Mouse (Mus musculus) bone marrow, adult 2 months (tissue): ENCODE results near the gene Rpp30. TPM values are rescaled to one million over a fixed set of nuclear protein-coding genes. Genes with fewer than 3 reads are reported as not detected.

Experiments
- H3K27ac ChIP-seq: fragments of 200-500 bp; 2 replicates; pipeline ENCODE4 v1.5.1; 2012; ENCODE audit warnings: low read depth, mild to moderate bottlenecking, control low read depth, inconsistent platforms, low read length; ENCODE audit not compliant: control insufficient read depth, poor library complexity, insufficient read depth
- H3K4me1 ChIP-seq: fragments of 200-500 bp; 2 replicates; pipeline ENCODE4 v1.6.1; 2011; ENCODE audit warnings: low read length; ENCODE audit not compliant: control insufficient read depth, insufficient read depth
- H3K4me3 ChIP-seq: fragments of 200-500 bp; replicated peaks from 2 replicates; pipeline ENCODE3; 2011; ENCODE audit warnings: mild to moderate bottlenecking, low read depth, low read length, control low read depth; ENCODE audit not compliant: control insufficient read depth
- CTCF ChIP-seq: fragments of 200-500 bp; IDR thresholded peaks from 2 replicates; pipeline ENCODE4 v1.5.1; 2011; ENCODE audit warnings: low read length, control low read depth; ENCODE audit not compliant: control insufficient read depth, insufficient read depth
- POLR2A ChIP-seq: fragments of 200-500 bp; IDR thresholded peaks from 2 replicates; pipeline ENCODE4 v1.6.1; 2011; ENCODE audit warnings: low read depth, mild to moderate bottlenecking, control low read depth, low read length, borderline replicate concordance; ENCODE audit not compliant: control insufficient read depth
- WGBS: fragments of 180-500 bp; shearing (Covaris S2); methylation state at CpG from one replicate; pipeline ENCODE4 v1.1.7; 2018; 5-methylcytosine and 5-hydroxymethylcytosine counted together
- polyA plus RNA-seq: library from polyadenylated mRNA; stranded (reverse); fragments of >200 nt; gene quantifications from 2 replicates; pipeline ENCODE4 v1.2.4, GENCODE M21; 2011; ENCODE audit warnings: low replicate concordance; ENCODE audit not compliant: missing spikeins, insufficient read depth, insufficient read length

Gene Rpp30
- polyA plus RNA-seq, 1 experiment = 7.5 TPM

DNA sequence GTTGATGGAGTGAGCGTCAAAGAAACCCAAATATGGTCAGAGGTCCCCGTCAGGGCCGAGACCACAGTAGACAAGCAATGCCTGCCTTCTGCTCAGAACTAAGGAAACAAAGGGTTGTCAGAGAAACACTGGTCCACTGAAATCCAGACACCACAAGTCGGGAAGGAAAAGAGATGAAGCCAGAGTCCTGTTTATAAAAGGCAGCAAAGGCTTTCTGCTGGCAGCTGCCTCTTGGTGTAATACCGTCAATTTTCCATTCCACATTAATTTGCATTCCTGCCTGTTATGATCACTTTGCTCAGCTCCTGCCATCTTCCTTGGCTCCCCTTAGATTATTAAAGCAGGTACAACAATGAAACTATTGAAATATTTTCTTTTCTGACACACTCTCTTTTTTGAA, 50.2 kb downstream of the Rpp30 start:
- H3K4me3 ChIP-seq = no peak overlapping the region
- 59% methylated on average over 5 of the region's 5 CpGs for WGBS
- TF ChIP-seq POLR2A (no peak), CTCF (no peak)
- no peak overlapping the region for H3K27ac ChIP-seq
- no peaks in the 10 kb centered on the region; the same call in 1 of the 2 replicates for H3K4me1 ChIP-seq

DNA sequence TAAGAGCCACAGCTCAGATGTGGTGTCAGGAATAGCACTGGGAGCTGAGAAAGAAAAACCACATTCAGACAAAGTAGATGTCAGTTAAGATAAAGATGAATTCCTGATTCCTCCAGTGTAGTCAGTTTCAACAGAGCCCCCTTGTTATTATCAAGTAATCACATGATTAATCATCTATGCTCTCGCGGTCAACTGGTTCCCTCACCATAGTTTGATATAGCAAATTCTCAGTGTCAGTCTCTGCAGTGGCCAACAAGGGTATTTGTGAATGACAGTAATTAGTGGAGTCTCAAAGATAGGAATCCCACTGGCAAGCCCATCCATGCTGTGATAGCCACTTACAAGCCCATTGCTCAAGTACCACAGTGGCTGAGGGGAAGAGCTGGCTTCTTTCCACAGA, 60.1 kb downstream of the Rpp30 start:
- 84% methylated on average over 2 of the region's 2 CpGs for WGBS
- Histone ChIP-seq H3K4me3 (no peak overlapping the region), H3K27ac (no peak overlapping the region), H3K4me1 (no peaks in the 10 kb centered on the region)
- TF ChIP-seq CTCF (no peak), POLR2A (no peak)

DNA sequence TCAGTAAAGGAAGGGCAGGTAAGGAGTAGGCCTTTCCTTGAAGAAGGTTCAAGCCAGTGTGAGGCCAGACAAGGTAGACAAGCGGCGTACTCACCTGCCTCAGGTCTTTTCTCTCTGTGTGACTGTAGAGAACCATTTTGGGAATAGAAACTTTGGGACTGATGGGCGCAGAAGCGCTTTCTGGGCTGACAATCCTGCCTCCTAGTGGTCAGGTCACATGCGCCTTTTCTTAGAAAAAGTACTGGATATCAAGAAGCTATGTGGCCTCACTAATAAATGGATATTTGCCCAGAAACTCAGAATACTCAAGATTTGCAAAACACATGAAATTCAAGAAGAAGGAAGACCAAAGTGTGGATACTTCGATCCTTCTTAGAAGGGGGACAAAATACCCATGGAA, 65.1 kb downstream of the Rpp30 start:
- WGBS = 89% methylated on average over 6 of the region's 6 CpGs
- H3K27ac ChIP-seq = no peak overlapping the region

DNA sequence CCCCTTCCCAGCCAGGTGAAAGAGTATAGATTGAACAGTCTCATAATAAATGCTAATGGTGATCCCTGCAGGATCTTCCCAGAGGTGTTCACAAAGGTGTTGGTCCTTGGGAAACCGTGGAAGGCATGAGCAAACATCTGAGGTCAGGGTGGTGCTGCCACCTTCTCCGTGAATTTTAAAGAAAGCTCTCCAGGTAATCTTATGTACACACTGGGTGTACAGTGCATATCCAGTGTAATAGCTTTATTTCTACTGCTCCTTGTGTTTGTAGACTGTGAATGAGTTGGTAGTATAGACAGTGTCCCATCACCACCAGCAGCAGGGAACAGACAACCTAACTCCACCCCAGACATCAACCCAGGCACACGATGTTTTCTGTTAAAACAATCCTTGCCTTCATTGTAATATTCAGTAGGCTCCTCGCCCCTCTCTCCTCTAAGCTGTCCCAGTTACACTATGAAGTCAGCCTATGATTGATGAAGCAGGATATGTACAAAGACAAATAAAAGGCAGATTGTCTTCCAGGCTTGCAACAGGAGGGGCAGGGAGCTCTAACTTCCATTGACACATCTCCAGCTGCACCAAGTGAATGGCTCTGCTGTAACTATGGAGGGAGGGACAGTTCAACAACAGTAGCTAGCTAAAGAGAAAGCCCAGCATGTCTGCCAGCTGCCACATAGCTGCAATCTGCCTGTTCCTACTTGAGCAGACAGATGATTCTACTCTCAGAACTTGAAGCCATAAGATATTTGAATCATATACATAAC, 66.9 kb downstream of the Rpp30 start:
- no peaks in the 10 kb centered on the region for H3K4me1 ChIP-seq
- H3K4me3 ChIP-seq = no peak overlapping the region
- TF ChIP-seq CTCF (no peak), POLR2A (no peak)
- H3K27ac ChIP-seq = no peak overlapping the region
- 73% methylated on average over 4 of the region's 4 CpGs for WGBS

More for the DNA sequence above, 65.1 kb downstream of the Rpp30 start:
- Histone ChIP-seq H3K4me3 (no peak overlapping the region), H3K4me1 (no peaks in the 10 kb centered on the region)
- TF ChIP-seq POLR2A (no peak), CTCF (no peak)

Other genes starting within 250 kb of the Rpp30 start
- not detected in 2 replicates for gene Htr7, start 26.2 kb upstream of the Rpp30 start, polyA plus RNA-seq
- not detected in 2 replicates for gene Ankrd1, start 36.4 kb downstream of the Rpp30 start, polyA plus RNA-seq